Mouse (Mus musculus) embryonic facial prominence, embryonic 10.5 days (tissue): ENCODE results near the gene Vps35l. TPM values are rescaled to one million over a fixed set of nuclear protein-coding genes. Genes with fewer than 3 reads are reported as not detected.

Experiments
- DNase-seq: peaks from one replicate; pipeline ENCODE4 v3.0.0-alpha.2; 2017; ENCODE audit warnings: low spot score
- H3K27ac ChIP-seq: fragments of 300-500 bp; sonication (generic); replicated peaks from 2 replicates; pipeline ENCODE4 v1.5.1; 2016; ENCODE audit warnings: mild to moderate bottlenecking
- H3K27me3 ChIP-seq: fragments of 300-500 bp; sonication (generic); replicated peaks from 2 replicates; pipeline ENCODE4 v1.6.1; 2016; ENCODE audit warnings: low read depth, mild to moderate bottlenecking; ENCODE audit not compliant: poor library complexity, severe bottlenecking
- H3K36me3 ChIP-seq: fragments of 300-500 bp; sonication (generic); replicated peaks from 2 replicates; pipeline ENCODE4 v1.6.1; 2016; ENCODE audit warnings: mild to moderate bottlenecking, moderate library complexity
- H3K4me1 ChIP-seq: fragments of 300-500 bp; sonication (generic); 2 replicates; pipeline ENCODE4 v1.6.1; 2016
- H3K4me3 ChIP-seq: fragments of 300-500 bp; sonication (generic); 2 replicates; pipeline ENCODE4 v1.5.1; 2016; ENCODE audit warnings: mild to moderate bottlenecking, moderate library complexity
- H3K9me3 ChIP-seq: fragments of 300-500 bp; sonication (generic); 2 replicates; pipeline ENCODE4 v1.6.1; 2016; ENCODE audit warnings: mild to moderate bottlenecking
- WGBS: fragments of 180-500 bp; shearing (Covaris S2); methylation state at CpG from one replicate; pipeline ENCODE4 v1.1.7; 2016; 5-methylcytosine and 5-hydroxymethylcytosine counted together
- polyA plus RNA-seq: library from polyadenylated mRNA; unstranded; fragments of >200 nt; fragmentation: Nextera tagmentation; extraction: Ambion mirVana; gene quantifications from 2 replicates; pipeline ENCODE4 v1.2.1, GENCODE M21; 2016

The Vps35l gene
- polyA plus RNA-seq, 1 experiment from 2014 or later = 70.0 TPM

DNA sequence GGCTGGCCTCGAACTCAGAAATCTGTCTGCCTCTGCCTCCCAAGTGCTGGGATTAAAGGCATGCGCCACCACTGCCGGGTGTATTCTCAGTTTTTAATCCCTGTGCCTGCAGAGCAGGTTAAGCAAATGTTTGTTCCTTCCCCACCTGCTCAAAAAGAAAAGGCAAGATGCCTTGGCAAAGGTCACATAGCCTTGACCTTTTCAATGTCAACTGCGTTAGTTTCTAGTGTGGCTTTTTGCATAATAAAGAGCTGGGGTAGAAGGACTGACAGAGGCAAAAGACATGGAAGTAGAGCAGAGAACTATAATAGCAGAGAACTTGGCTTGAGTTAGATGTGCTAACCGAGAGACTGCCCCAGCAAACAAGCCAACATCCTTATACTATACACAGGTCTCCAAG is 29.2 kb upstream of the Vps35l start:
- Histone ChIP-seq H3K27me3 (no peaks in the 10 kb centered on the region), H3K36me3 (peaks cover 18% of the 10 kb centered on the region), H3K4me1 (peaks cover 17% of the 10 kb centered on the region), H3K27ac (no peak overlapping the region), H3K9me3 (no peaks in the 10 kb centered on the region), H3K4me3 (no peak overlapping the region)
- 66% methylated on average over 5 of the region's 5 CpGs for WGBS
- DNase-seq = no peak

DNA sequence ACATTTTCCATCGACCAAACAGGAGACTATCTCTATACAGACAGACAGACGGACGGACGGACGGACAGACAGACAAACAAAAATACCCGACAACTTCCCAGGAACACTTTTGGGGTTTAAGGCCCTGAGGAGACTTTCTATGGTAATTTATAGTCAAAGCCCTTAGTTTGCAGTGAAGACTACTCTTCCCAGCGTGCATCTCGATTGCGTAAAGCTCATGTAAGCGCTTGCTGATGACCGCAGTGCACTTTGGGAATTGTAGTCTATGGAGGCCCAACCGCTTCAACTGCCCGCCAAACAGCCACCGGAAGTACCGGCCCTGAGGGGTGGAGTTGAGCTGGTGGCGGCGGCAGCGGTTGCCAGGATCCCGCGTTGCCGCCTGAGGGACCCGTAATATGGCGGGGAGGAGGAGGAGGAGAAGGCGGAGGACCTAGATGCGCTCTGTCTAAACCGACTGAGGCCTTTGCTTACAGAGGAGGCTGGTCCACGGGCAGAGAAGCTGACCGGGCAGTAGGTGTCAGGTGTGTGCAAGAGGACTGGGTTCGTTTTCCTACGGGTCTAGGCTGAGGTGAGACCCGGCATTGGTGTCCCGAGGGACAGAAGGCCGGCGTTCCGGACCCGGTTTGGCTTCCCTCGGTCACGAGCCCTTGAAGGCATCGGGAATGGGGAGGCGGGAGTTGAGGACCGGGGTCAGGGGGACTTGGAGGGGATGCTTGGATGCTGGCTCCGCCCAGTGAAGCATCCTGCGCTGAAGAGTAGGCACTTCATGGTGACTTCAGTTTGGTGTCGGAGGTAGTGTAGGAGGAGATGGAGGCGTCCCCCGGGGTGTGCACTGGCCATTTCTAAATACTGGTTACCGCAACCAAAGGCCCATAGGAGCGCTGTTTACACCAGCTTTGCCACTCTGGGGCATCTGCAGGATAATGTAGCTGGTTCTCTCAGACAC is 27.5 kb upstream of the Vps35l start, which contains the start of gene Ccp110:
Ccp110 (plus strand) TSS at position 325 of the 946 bp plus-strand sequence.
- no peaks in the 10 kb centered on the region for H3K9me3 ChIP-seq
- peak within 1 kb of the TSS; percentile 93 for H3K4me3 ChIP-seq
- peak within 1 kb of the TSS; percentile 85 for H3K27ac ChIP-seq
- H3K27me3 ChIP-seq = no peaks in the 10 kb centered on the region
- H3K4me1 ChIP-seq = peaks cover 11% of the 10 kb centered on the region
- 1% methylated on average over 48 of the region's 48 CpGs for WGBS
- DNase-seq = peak; percentile 94
- peaks cover 30% of the 10 kb centered on the region for H3K36me3 ChIP-seq

DNA sequence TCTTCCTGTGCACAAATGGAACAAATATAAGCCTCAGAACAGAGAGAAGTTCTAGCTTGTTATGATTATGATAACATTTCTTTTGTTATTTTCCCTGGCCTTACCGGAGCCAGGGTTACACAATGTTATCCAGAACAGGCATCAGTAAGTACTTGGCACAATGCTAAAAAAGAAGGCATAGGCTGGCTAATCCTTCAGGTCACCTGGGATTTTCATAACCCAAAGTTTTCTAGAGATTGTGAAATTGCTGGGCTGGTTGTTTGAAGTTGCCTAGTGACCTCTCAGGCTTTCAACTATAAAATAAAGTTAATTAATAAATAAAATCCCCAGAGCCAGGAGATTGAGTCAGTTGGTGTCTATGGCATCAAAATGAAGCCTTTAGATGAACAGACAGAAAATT is 25.2 kb upstream of the Vps35l start:
- DNase-seq = no peak
- Histone ChIP-seq H3K4me1 (peaks cover 11% of the 10 kb centered on the region), H3K27ac (no peak overlapping the region), H3K27me3 (no peaks in the 10 kb centered on the region), H3K36me3 (peaks cover 49% of the 10 kb centered on the region), H3K9me3 (no peaks in the 10 kb centered on the region), H3K4me3 (no peak overlapping the region)
- 94% methylated on average over 1 of the region's 1 CpGs for WGBS

DNA sequence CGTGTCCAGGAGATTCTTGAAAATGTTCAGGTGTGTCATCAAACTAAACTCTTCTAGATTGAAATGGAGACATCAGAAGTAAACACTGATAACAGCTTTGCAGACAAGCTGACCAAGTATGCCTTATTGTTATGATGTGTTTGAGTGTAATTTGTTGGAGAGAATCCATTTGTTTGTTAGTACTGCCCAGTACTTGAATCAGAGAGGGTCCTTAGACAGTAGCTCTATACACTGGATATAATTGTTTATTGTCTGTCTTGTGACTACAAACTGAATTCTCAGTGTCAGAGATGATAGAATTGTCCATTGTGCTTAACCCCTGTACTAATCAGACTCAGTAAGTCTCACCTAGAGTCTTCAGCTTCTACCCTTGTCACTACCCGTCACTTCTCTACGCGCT is 22.0 kb upstream of the Vps35l start:
- Histone ChIP-seq H3K36me3 (peaks cover 80% of the 10 kb centered on the region), H3K27ac (no peak overlapping the region), H3K9me3 (no peaks in the 10 kb centered on the region), H3K27me3 (no peaks in the 10 kb centered on the region), H3K4me1 (peaks cover 8% of the 10 kb centered on the region), H3K4me3 (no peak overlapping the region)
- 94% methylated on average over 4 of the region's 4 CpGs for WGBS
- no peak for DNase-seq

DNA sequence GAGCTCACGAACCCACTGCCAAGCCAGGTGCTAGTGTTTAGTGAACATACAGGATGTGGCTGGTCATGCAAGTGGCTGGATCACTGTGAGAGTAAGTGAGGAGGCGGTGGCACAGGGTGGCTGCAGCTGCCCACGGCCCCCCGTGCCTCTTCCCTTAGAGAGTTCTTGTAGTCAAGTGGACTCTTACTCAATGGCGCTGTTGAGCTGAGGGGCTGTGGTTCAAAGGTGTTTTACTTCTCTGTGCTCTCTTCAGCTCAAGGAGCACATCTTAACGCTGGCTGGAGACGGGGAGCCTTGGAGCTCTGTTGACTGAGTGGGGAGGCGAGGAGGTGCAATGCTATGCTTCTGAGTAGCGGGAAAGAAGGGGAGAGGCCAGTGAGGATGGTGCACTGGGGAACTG is 16.1 kb upstream of the Vps35l start:
- Histone ChIP-seq H3K27me3 (no peaks in the 10 kb centered on the region), H3K4me1 (no peaks in the 10 kb centered on the region), H3K9me3 (no peaks in the 10 kb centered on the region), H3K4me3 (no peak overlapping the region), H3K27ac (no peak overlapping the region), H3K36me3 (peaks cover 91% of the 10 kb centered on the region)
- DNase-seq = no peak
- 89% methylated on average over 9 of the region's 9 CpGs for WGBS

DNA sequence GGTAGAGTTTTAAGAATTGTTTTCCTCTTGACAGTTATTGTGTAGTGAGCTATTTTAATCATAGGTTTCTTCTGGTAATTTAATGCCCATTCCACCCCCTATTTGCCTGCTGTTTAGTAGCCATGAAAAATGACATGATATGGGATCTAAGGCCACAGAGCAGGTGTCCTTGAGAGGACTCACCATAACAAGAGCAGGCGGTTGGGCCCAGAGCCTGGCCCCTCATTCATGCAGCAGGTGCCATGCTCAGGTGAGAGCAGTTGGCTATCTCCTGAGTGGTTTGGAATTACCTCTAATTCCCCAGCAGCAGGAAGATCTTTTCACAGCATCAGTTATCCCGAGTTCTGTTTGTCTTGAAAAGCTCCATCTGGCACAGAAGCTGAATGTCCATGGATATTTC is 14.6 kb upstream of the Vps35l start:
- H3K27me3 ChIP-seq = no peaks in the 10 kb centered on the region
- H3K36me3 ChIP-seq = peaks cover 94% of the 10 kb centered on the region
- no peak overlapping the region for H3K4me3 ChIP-seq
- no peaks in the 10 kb centered on the region for H3K4me1 ChIP-seq
- no peaks in the 10 kb centered on the region for H3K9me3 ChIP-seq
- WGBS = 87% methylated on average over 2 of the region's 2 CpGs
- no peak overlapping the region for H3K27ac ChIP-seq
- DNase-seq = no peak

DNA sequence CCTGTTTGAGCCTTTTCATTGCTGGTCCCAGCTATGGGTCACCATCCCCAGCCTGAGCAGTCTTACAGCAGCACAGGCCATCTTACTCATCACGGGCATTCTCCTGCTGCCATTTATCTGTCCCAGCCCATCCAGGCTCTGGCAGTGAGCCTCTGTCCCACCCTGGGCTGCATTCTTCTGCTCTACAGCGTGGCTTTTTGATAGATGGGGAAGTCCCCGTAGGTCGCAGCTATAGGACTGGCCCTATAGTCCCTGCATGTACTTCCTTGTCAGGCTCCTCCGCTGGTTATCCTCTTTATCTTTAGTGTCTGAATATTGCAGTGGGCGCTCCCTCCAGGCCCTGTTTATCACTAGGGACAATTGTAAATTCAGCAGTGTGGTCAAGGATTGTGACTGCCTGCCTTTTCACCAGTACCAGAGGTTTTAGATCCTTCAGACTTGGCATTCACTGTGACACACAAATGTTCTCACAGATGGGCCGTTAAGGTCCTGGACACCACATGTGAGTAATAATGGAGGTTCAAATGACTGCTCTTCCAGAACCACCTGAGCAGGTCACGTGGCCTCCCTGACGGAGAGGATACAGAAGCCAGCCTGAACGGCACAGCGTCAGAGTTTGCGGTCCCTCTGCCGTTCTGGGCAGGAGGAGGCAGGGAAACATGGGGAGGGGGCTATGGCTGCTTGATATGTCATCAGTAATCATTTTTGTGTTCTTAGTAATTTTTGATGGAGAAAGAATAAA is 11.0 kb upstream of the Vps35l start:
- 92% methylated on average over 13 of the region's 13 CpGs for WGBS
- DNase-seq = no peak
- no peaks in the 10 kb centered on the region for H3K9me3 ChIP-seq
- no peaks in the 10 kb centered on the region for H3K4me1 ChIP-seq
- peaks cover 95% of the 10 kb centered on the region for H3K36me3 ChIP-seq
- no peak overlapping the region for H3K27ac ChIP-seq
- H3K4me3 ChIP-seq = no peak overlapping the region
- H3K27me3 ChIP-seq = no peaks in the 10 kb centered on the region

DNA sequence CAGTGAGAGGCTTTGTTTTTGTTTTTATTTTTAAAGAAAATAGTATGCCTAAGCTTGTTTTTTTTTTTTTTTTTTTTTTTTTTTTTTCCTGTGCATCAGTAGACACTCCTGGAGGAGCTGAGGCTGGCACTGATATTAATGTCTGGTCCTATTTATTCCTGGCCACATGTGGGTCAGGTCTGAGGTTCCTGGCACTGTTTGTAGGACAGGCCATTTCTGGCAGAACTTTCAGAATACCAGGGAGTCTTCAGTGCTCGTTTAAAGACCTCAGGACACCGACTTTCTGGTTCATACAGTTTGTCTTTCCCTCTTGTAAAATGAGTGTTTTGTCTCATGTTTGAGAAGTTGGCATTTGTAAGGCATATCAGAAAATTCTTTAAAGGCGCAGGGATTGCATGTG is 8.2 kb upstream of the Vps35l start:
- H3K36me3 ChIP-seq = peaks cover 88% of the 10 kb centered on the region
- H3K4me3 ChIP-seq = no peak overlapping the region
- no peak overlapping the region for H3K27ac ChIP-seq
- 92% methylated on average over 3 of the region's 3 CpGs for WGBS
- DNase-seq = no peak
- no peaks in the 10 kb centered on the region for H3K9me3 ChIP-seq
- no peaks in the 10 kb centered on the region for H3K4me1 ChIP-seq
- H3K27me3 ChIP-seq = no peaks in the 10 kb centered on the region

DNA sequence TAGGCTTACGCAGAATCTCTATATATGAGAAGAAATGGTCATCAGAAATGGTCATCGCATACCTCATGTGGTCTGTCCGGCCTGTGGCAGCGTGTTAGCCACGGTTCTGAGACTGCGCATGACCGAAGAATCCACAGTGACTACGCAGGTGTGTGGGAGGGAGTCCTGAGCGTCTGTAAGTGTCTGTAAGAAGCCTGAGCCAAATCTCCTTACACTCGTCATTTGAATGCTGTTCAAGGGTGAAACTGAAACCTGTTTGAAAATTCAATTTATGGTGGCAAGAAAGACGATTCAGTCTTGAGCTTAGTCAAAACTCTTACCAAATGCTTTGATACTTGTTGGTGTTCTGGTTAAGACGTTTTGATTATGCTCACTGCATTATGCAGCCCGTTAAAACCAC is 6.8 kb upstream of the Vps35l start:
- no peak for DNase-seq
- Histone ChIP-seq H3K27me3 (no peaks in the 10 kb centered on the region), H3K4me1 (no peaks in the 10 kb centered on the region), H3K36me3 (peaks cover 81% of the 10 kb centered on the region), H3K4me3 (no peak overlapping the region), H3K27ac (no peak overlapping the region), H3K9me3 (no peaks in the 10 kb centered on the region)
- WGBS = 94% methylated on average over 13 of the region's 13 CpGs

DNA sequence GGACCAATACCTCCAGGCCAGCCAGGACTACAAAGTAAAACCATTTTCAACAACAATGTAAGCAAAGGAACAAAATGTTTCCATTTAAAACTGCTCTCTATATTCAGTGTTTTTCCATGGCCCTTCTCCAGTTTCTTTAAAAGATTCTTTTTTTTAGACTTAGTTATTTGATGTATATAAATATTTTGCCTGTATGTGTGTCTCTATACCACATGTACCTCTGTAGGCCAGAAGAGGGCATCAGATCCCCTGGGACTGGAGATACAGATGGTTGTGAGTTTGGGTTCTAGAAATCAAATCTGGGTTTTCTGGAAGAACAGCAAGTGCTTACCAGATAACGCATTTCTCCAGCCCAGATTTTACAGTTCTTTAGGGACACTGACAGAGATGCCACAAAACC is 1.3 kb upstream of the Vps35l start:
- 63% methylated on average over 1 of the region's 1 CpGs for WGBS
- DNase-seq = no peak

DNA sequence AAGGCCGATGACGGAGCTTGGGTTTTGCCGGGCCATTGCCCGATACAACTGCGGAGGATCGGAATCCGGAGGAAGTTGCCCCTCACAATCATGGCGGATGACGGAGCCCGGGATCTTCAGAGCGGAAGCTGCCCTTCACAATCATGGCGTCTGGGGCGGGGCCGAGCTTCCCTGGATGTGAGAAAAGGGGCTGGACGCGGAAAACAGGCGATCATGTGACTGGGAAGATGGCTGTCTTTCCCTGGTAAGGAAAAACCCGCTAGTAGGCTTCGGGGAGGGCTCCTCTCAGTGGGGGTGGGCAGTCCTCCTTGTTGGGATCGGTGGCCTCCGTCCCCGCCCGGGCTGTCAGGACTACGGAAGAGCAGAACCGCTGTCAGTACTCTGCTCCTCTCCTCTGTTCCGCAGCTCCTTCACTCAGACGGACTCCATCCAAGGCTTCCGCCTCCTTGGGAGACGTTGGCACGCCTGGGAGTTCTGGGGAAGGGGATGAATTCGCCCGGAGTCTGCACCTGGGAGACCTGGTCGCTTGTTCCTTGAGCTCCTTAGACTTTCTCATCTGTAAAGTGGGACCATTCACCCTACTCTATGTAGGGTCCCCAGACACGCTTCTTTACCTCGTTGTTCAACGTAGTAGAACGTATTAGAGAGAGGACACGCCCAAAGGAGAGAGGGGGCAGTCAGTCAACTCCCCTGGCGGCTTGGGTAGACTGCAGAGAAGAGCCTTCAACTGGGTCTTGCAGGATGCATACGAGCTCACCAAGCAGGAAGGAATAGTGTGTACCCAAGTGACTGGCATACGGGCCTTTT is 709 bp downstream of the Vps35l start:
- DNase-seq = peak; percentile 97
- no peaks in the 10 kb centered on the region for H3K9me3 ChIP-seq
- H3K36me3 ChIP-seq = peaks cover 33% of the 10 kb centered on the region
- H3K4me1 ChIP-seq = peaks cover 11% of the 10 kb centered on the region
- no peaks in the 10 kb centered on the region for H3K27me3 ChIP-seq
- peak overlapping the region; percentile 75 for H3K4me3 ChIP-seq
- H3K27ac ChIP-seq = peak overlapping the region; percentile 78
- WGBS = 3% methylated on average over 41 of the region's 41 CpGs

More for the DNA sequence above, 1.3 kb upstream of the Vps35l start:
- no peak overlapping the region for H3K4me3 ChIP-seq
- peaks cover 11% of the 10 kb centered on the region for H3K4me1 ChIP-seq
- H3K27ac ChIP-seq = no peak overlapping the region
- no peaks in the 10 kb centered on the region for H3K27me3 ChIP-seq
- peaks cover 32% of the 10 kb centered on the region for H3K36me3 ChIP-seq
- no peaks in the 10 kb centered on the region for H3K9me3 ChIP-seq

DNA sequence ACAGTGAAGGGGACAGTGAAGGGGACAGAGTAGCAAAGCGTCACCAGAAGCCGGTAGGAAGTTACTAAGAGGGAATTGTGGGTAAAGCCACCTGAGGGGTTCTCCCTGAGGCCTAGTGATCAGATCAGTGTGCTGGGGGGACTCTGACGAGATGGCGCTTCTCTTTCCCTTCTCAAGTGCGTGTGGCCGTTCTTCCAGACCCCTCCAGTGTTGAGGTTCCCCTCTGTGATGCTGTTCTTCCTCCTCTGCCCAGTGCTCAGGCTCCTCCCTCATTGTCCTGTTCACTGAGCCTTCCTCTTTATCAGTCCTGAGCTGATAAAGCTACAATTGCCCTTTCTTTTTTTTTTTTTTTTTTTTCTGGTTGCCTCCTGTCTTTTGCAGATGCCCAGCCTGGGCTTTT is 2.3 kb downstream of the Vps35l start:
- Histone ChIP-seq H3K9me3 (no peaks in the 10 kb centered on the region), H3K4me3 (no peak overlapping the region), H3K27ac (no peak overlapping the region), H3K4me1 (peaks cover 11% of the 10 kb centered on the region), H3K36me3 (peaks cover 40% of the 10 kb centered on the region), H3K27me3 (no peaks in the 10 kb centered on the region)
- DNase-seq = no peak
- WGBS = 94% methylated on average over 6 of the region's 6 CpGs
